Mouse (Mus musculus): Measurements from ENCODE around the gene Htt. TPM values are rescaled to one million over a fixed set of nuclear protein-coding genes. Genes with fewer than 3 reads are reported as not detected.
"Not testable (repeated sequence)": the region's sequence is repeated elsewhere in the genome, so short reads cannot be mapped to it uniquely, and the experiment has no call there.

Htt gene
- polyA plus RNA-seq, 1 experiment = 1.7 TPM

DNA sequence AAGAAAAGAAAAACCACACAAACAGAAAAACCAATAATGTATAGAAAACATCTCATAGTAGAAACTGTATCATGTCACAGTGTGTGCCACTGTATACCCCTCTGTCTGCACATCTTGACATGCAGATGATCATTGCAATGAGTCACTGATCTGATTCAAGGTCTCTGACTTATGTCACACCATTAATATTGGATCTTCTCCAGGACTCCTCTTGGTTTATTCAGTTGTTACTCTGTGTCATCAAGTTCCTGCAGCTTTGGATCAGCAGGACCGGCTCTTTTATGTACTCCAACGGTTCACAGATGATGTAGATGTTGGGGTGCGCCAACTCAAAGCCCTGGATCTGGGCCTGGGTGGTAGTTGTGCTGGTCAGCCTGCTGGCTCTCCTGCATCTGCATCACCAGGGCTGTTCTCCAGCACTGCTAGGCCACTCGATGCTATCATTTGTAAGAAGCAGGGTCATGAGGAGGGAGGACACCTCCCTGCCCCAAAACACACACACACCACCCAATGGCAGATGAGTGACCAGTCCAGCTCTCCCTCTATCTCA is 11.2 kb downstream of the Htt start:
- peak overlapping the region; percentile 3 for H3K4me3 ChIP-seq (replicated peaks)

DNA sequence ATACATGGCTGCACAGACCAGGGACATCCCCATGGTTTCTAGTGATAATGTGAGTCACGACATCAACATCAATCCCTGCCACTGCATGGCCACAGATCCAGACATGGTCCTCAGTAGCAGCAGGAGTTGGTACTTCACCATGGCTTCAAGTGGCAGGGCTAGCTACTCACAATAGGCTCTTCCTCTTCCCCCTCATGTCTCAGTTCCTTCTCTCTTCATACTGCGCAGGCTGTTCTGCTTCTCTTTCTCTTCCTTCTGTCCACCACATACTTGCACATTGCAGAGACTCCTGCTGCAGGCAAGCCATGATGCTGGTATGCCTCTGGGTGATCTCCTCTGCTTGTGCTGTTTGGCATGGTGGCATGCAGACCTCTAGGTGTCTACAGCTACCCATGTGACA is 11.9 kb downstream of the Htt start:
- TF ChIP-seq FLI1 (IDR thresholded peaks at IDR 0.05; ENCODE audit: low read length) (no peak), GATA1 (IDR thresholded peaks at IDR 0.05; ENCODE audit: borderline replicate concordance, low read length) (no peak)
- no peaks in the 10 kb centered on the region for H3K9me3 ChIP-seq
- no peaks in the 10 kb centered on the region for H3K27me3 ChIP-seq (replicated peaks)
- H3K4me1 ChIP-seq = peaks cover 22% of the 10 kb centered on the region
- peaks cover 32% of the 10 kb centered on the region for H3K36me3 ChIP-seq (replicated peaks; ENCODE audit: low read length)
- H3K4me3 ChIP-seq (replicated peaks) = peak overlapping the region; percentile 78

More for the DNA sequence above, 11.2 kb downstream of the Htt start:
- no peaks in the 10 kb centered on the region for H3K27me3 ChIP-seq (replicated peaks)
- peaks cover 27% of the 10 kb centered on the region for H3K4me1 ChIP-seq
- peaks cover 32% of the 10 kb centered on the region for H3K36me3 ChIP-seq (replicated peaks; ENCODE audit: low read length)
- no peaks in the 10 kb centered on the region for H3K9me3 ChIP-seq
- no peak for TF ChIP-seq GATA1 (IDR thresholded peaks at IDR 0.05; ENCODE audit: borderline replicate concordance, low read length)

DNA sequence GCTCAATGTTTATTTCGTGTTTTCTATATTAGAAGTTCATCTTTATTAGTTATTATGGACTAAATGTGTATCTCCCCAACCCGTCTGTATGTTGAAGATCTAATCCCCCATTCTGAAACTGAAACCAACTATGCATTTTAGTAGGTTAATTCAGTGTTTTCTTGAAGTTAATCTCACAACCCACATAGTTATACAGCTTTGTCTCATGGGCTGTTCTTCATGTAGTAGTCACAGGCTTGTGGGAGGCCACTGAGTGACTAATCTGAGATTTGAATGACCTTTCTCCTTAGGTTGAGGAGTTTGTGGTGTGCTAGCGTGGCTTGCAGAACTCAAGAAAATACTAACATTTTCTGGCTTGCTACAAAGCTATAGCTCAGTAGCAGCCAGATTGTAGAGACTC is 23.5 kb downstream of the Htt start:
- no peaks in the 10 kb centered on the region for H3K9me3 ChIP-seq
- peaks cover 17% of the 10 kb centered on the region for H3K4me1 ChIP-seq
- TF ChIP-seq GATA1 (IDR thresholded peaks at IDR 0.05; ENCODE audit: borderline replicate concordance, low read length) (no peak), FLI1 (IDR thresholded peaks at IDR 0.05; ENCODE audit: low read length) (no peak)
- H3K4me3 ChIP-seq (replicated peaks) = no peak overlapping the region
- peaks cover 59% of the 10 kb centered on the region for H3K36me3 ChIP-seq (replicated peaks; ENCODE audit: low read length)
- H3K27me3 ChIP-seq (replicated peaks) = no peaks in the 10 kb centered on the region

DNA sequence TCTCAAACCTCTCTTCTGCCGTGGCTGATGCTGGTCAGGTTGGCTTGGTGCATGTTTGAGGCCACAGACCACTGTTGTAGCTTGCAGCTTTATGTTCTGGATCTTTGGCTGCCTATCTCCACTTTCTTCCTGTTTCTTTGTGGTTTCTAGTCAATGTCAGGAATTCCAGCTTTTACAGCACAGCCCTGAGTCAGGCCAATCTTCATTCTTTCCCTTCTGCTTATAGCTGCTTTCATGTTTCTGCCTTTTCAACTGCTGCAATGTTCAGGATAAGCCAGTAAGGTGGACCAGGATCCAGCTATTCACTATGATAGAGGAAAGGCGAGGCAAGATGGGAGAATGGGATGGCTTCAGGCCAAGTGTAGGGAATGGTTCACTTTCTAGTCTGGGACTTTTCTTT is 29.6 kb downstream of the Htt start:
- Histone ChIP-seq H3K36me3 (replicated peaks; ENCODE audit: low read length) (peaks cover 75% of the 10 kb centered on the region), H3K4me1 (peaks cover 44% of the 10 kb centered on the region), H3K9me3 (0 out of 2 replicates have a peak, but pooled peaks cover 6% of the 10 kb centered on the region), H3K27me3 (replicated peaks) (no peaks in the 10 kb centered on the region), H3K4me3 (replicated peaks) (peak overlapping the region; percentile 77)
- TF ChIP-seq GATA1 (IDR thresholded peaks at IDR 0.05; ENCODE audit: borderline replicate concordance, low read length) (no peak), FLI1 (IDR thresholded peaks at IDR 0.05; ENCODE audit: low read length) (no peak)

DNA sequence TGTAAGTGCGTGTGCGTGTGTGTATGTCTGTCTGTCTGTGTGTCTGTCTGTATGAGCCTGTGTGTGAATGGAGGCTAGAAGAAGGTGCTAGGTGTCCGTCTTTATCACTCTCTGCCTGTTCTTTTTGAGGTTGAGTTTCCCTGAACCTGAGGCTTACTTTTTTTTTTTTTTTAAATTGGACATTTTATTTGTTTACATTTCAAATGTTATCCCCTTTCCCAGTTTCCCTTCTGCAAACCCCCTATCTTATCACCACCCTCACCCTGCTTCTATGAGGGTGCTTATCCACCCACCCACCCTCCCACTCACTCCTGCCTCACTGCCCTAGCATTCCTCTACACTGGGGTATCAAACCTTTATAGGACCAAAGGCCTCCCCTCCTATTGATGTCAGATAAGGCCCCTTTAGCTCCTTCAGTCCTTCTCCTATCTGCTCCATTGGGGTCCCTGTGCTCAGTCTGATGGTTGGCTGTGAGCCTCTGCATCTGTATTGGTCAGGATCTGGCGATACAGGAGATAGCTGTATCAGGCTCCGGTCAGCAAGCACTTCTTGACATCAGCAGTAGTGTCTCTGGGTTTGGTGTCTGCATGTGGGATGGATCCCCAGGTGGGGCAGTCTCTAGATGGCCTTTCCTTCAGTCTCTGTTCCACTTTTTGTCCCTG is 38.9 kb downstream of the Htt start:
- Histone ChIP-seq H3K36me3 (replicated peaks; ENCODE audit: low read length) (peaks cover 91% of the 10 kb centered on the region), H3K4me3 (replicated peaks) (no peak overlapping the region), H3K27me3 (replicated peaks) (no peaks in the 10 kb centered on the region), H3K9me3 (no peaks in the 10 kb centered on the region), H3K4me1 (peaks cover 25% of the 10 kb centered on the region)
- TF ChIP-seq FLI1 (IDR thresholded peaks at IDR 0.05; ENCODE audit: low read length) (no peak), GATA1 (IDR thresholded peaks at IDR 0.05; ENCODE audit: borderline replicate concordance, low read length) (no peak)

DNA sequence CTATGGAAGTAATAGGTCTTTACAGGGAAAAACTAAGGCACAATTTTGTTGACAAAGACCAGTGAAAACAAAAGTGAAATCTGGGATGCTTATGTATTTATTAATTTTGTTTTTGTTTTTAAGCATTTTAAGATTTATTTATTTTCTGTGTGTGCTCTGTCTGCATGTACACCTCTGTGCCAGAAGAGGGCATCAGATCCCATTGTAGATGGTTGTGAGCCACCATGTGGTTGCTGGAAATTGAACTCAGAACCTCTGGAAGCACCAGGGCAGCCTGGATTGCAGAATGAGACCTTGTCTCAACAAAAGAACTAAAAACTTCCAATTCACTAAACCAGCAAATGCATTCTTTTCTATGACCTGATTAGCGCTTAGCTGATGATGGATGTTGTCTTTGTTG is 44.5 kb downstream of the Htt start:
- no peaks in the 10 kb centered on the region for H3K27me3 ChIP-seq (replicated peaks)
- TF ChIP-seq GATA1 (IDR thresholded peaks at IDR 0.05; ENCODE audit: borderline replicate concordance, low read length) (no peak), FLI1 (IDR thresholded peaks at IDR 0.05; ENCODE audit: low read length) (no peak)
- no peak overlapping the region for H3K4me3 ChIP-seq (replicated peaks)
- H3K36me3 ChIP-seq (replicated peaks; ENCODE audit: low read length) = peaks cover 90% of the 10 kb centered on the region
- no peaks in the 10 kb centered on the region for H3K4me1 ChIP-seq
- no peaks in the 10 kb centered on the region for H3K9me3 ChIP-seq

DNA sequence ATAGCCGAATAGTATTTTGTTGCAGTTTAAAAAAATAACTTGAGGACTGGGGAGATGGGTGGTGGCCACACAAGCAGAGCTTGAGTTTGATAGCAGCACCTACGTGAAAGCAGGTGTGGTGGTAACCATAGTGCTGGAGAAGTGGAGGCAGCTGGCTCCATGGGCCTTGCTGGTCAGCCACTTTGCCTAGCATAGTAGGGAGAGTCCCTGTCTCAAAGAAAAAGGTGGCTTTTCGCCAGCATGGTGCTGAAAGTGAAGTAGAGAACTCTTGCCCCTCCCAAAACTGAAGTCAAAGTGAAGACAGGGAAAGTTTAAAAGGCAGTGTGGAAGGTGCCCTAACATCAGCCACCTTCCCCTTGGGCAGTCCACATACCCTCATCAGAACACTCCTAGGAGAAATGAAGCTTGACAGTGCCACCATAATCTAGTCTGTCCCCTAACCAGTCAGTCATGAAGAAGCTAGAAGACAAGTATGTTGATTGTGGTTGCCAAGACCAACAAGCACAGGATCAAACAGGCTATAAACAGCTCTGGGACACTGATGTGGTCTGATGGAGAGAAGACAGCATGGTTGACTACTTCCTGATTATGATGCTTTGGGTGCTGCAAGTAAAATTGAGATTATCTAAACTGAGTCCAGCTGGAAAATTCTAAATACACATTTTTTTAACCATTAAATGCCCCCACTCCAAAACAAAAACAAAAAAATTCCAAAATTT is 61.0 kb downstream of the Htt start:
- Histone ChIP-seq H3K27me3 (replicated peaks) (no peaks in the 10 kb centered on the region), H3K36me3 (replicated peaks; ENCODE audit: low read length) (peaks cover 94% of the 10 kb centered on the region), H3K4me3 (replicated peaks) (no peak overlapping the region), H3K9me3 (no peaks in the 10 kb centered on the region), H3K4me1 (peaks cover 16% of the 10 kb centered on the region)
- no peak for TF ChIP-seq FLI1 (IDR thresholded peaks at IDR 0.05; ENCODE audit: low read length)
- TF ChIP-seq GATA1 (IDR thresholded peaks at IDR 0.05; ENCODE audit: borderline replicate concordance, low read length) = no peak

DNA sequence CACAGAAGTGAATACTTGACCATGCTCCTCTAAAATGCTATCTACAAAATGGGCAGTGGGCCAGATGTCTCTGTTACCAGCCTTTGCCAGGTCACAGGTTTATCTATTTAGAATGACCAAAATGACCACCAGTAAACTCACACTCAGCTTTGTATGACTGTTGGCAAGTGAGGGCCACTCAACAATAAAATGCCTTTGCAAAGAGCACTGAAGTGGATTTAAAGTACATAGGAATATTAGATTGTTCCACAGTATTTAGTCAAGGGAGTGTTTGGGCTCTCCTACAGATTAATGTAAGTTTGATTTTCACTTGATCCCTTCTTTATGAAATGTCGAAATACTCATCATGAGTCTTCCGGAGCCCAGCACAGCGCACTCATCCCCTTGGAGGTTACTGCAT is 92.5 kb downstream of the Htt start:
- Histone ChIP-seq H3K27me3 (replicated peaks) (no peaks in the 10 kb centered on the region), H3K36me3 (replicated peaks; ENCODE audit: low read length) (peaks cover 57% of the 10 kb centered on the region), H3K4me1 (0 out of 2 replicates have a peak, but pooled peaks cover 5% of the 10 kb centered on the region), H3K9me3 (no peaks in the 10 kb centered on the region), H3K4me3 (replicated peaks) (no peak overlapping the region)
- no peak for TF ChIP-seq FLI1 (IDR thresholded peaks at IDR 0.05; ENCODE audit: low read length)
- TF ChIP-seq GATA1 (IDR thresholded peaks at IDR 0.05; ENCODE audit: borderline replicate concordance, low read length) = no peak

DNA sequence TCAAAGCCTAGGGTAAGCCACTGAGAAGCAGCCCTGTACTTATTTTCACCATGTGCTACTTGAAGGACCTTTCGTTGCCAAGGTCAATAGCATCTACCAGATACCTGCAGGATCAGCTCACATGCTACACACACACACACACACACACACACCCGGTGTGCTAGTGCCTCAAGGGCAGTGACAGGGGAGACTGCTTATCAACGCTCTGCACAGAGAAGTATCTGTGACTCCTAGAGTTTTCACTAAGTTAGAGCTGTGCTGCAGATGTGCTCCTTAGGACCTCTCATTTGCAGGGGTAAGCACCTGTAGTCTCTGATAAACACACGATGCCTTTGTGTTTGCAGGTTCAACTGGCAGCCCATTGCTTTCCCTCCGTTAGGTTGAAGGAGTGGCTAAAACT is 103.8 kb downstream of the Htt start:
- peaks cover 74% of the 10 kb centered on the region for H3K36me3 ChIP-seq (replicated peaks; ENCODE audit: low read length)
- H3K27me3 ChIP-seq (replicated peaks) = no peaks in the 10 kb centered on the region
- TF ChIP-seq FLI1 (IDR thresholded peaks at IDR 0.05; ENCODE audit: low read length) (no peak), GATA1 (IDR thresholded peaks at IDR 0.05; ENCODE audit: borderline replicate concordance, low read length) (no peak)
- no peak overlapping the region for H3K4me3 ChIP-seq (replicated peaks)
- H3K4me1 ChIP-seq = no peaks in the 10 kb centered on the region
- H3K9me3 ChIP-seq = no peaks in the 10 kb centered on the region

DNA sequence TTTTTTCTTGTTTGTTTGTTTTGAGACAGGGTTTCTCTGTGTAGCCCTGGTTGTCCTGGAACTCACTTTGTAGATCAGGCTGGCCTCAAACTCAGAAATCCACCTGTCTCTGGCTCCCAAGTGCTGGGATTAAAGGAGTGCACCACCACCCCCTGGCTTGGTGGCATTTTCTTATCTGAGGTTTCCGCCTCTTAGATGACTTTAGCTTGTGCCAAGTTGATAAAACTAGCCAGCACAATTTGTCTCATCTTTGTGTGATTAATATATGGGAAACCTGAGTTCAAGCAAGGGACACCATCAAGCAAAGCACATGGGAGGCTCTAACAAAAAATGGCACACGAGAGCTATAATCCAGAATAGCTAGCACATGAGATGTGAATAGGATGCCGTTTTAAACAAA is 118.8 kb downstream of the Htt start:
- not testable (repeated sequence) for H3K27me3 ChIP-seq (replicated peaks); H3K4me3 ChIP-seq (replicated peaks); H3K9me3 ChIP-seq
- Histone ChIP-seq H3K36me3 (replicated peaks; ENCODE audit: low read length) (peaks cover 94% of the 10 kb centered on the region), H3K4me1 (peaks cover 32% of the 10 kb centered on the region)

Measured in megakaryocyte, embryonic 14.5 days (primary cell).